Mouse (Mus musculus): ENCODE measurements around the gene Ankrd28.

GRCm38 (mm10) chr14:31717360-31717759, 113.1 kb downstream of the Ankrd28 start:
- TF ChIP-seq EP300 (IDR thresholded peaks at IDR 0.05; ENCODE audit: low read depth) = no peak
- TF ChIP-seq CTCF (IDR thresholded peaks at IDR 0.05; ENCODE audit: low read depth) = no peak

Measured in liver, postnatal 0 days (tissue).